Mouse (Mus musculus) MN1 (cell line): Measurements from ENCODE around the gene Cpne5.
"Not testable (repeated sequence)": the region's sequence is repeated elsewhere in the genome, so short reads cannot be mapped to it uniquely, and the experiment has no call there.

Experiments
- DNase-seq: peaks from one replicate; pipeline ENCODE4 v3.0.0-alpha.2; 2016; ENCODE audit warnings: low spot score

Cpne5 gene

GRCm38 (mm10) chr17:29237772-29238420 lies at the start of gene Cpne5:
Gene Cpne5 (minus strand): TSS chr17:29238167.
- peak; percentile 57 for DNase-seq

GRCm38 (mm10) chr17:29282216-29282952 lies 44.4 kb upstream of the Cpne5 start:
- no peak for DNase-seq

GRCm38 (mm10) chr17:29281541-29281940 lies 43.6 kb upstream of the Cpne5 start:
- DNase-seq: no peak

- DNase-seq: no peak
Measured at GRCm38 (mm10) chr17:29280422-29280821, 42.5 kb upstream of the Cpne5 start.

- peak; percentile 74 for DNase-seq
Measured at GRCm38 (mm10) chr17:29273889-29274288, 35.9 kb upstream of the Cpne5 start.

GRCm38 (mm10) chr17:29273156-29273555 lies 35.2 kb upstream of the Cpne5 start:
- DNase-seq: no peak

- DNase-seq: no peak
Measured at GRCm38 (mm10) chr17:29270148-29270698, 32.3 kb upstream of the Cpne5 start.

- DNase-seq: no peak
Measured at GRCm38 (mm10) chr17:29269349-29269706, 31.4 kb upstream of the Cpne5 start.

- DNase-seq: peak; percentile 98
Measured at GRCm38 (mm10) chr17:29268682-29269348, 30.8 kb upstream of the Cpne5 start, which contains the start of gene BC004004. Gene BC004004 (plus strand): TSS chr17:29268788.

GRCm38 (mm10) chr17:29267931-29268681 lies 30.1 kb upstream of the Cpne5 start:
- no peak for DNase-seq

- not testable (repeated sequence) for DNase-seq
Measured at GRCm38 (mm10) chr17:29267040-29267439, 29.1 kb upstream of the Cpne5 start.

- DNase-seq: no peak
Measured at GRCm38 (mm10) chr17:29264760-29265159, 26.8 kb upstream of the Cpne5 start.

- peak; percentile 80 for DNase-seq
Measured at GRCm38 (mm10) chr17:29263840-29264633, 26.1 kb upstream of the Cpne5 start, which contains the start of gene Ppil1. Gene Ppil1 (minus strand): TSS chr17:29264186.

- no peak for DNase-seq
Measured at GRCm38 (mm10) chr17:29263417-29263816, 25.4 kb upstream of the Cpne5 start.

GRCm38 (mm10) chr17:29262259-29262649 lies 24.3 kb upstream of the Cpne5 start:
- DNase-seq: no peak

- DNase-seq: no peak
Measured at GRCm38 (mm10) chr17:29261603-29262258, 23.8 kb upstream of the Cpne5 start.

- DNase-seq: no peak
Measured at GRCm38 (mm10) chr17:29260501-29260900, 22.5 kb upstream of the Cpne5 start.

GRCm38 (mm10) chr17:29259489-29259888 lies 21.5 kb upstream of the Cpne5 start:
- DNase-seq: peak; percentile 84

GRCm38 (mm10) chr17:29258921-29259320 lies 21.0 kb upstream of the Cpne5 start:
- no peak for DNase-seq

GRCm38 (mm10) chr17:29258025-29258558 lies 20.1 kb upstream of the Cpne5 start:
- DNase-seq: no peak
